Mouse (Mus musculus) CH12F3 (cell line): ENCODE data around the gene 4932429P05Rik.

Experiments
- in situ Hi-C: fragments of 300-500 bp; cut with MboI; formaldehyde crosslinking; loops from 2 replicates; pipeline ENCODE4 v1.14.3; 2020; ENCODE audit warnings: low sequenced_read_pairs

The 4932429P05Rik gene

DNA sequence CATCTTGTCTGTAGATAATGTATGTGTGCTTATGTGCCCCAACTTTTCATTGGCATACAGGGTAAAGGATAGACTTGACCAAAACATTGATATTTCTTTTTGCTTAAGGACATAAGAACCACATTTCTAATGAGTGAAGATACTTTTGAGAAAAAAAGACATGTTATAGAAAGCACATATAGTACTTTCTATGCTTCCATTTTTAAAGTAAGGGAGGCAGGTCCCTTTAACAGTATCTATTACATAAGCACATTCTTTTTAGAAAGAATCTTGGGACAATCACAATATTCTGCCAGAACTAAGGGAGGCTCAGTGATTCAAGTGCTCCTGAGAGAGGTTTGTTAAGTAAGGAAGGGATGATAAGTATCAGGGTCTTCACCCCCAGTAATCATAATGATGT, at the start of gene 4932429P05Rik:
Gene 4932429P05Rik, plus strand, starts transcription at position 301 of the 400 bp plus-strand sequence.
- in situ Hi-C loops, result no loop called here
